Mouse (Mus musculus) mature B cell (primary cell): ENCODE measurements around the gene Camk1d.
"Not testable (repeated sequence)": the region's sequence is repeated elsewhere in the genome, so short reads cannot be mapped to it uniquely, and the experiment has no call there.

Experiments
- in situ Hi-C: fragments of 300-500 bp; cut with MboI; formaldehyde crosslinking; loops from 2 replicates; pipeline ENCODE4 v1.14.3; 2019

The Camk1d gene

DNA sequence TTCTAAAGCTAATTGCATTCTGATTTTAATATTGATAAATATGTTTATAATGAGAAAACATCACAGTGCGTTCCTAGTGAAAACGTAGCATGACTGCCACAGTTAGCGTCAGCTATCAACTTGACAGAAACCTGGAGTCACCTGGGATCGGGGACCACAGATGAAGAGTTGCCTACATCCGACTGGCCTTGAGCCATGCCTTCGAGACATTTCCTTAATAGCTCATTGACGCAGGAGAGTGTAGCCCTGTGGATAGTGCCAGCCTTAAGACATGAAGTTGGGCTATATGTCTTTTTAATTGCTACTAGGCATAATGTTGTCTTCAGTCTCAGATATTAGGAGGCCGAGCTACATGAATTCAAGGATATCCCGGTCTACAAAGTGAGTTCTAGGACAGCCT lies 315.8 kb downstream of the Camk1d start:
- in situ Hi-C loops: no loop called here

DNA sequence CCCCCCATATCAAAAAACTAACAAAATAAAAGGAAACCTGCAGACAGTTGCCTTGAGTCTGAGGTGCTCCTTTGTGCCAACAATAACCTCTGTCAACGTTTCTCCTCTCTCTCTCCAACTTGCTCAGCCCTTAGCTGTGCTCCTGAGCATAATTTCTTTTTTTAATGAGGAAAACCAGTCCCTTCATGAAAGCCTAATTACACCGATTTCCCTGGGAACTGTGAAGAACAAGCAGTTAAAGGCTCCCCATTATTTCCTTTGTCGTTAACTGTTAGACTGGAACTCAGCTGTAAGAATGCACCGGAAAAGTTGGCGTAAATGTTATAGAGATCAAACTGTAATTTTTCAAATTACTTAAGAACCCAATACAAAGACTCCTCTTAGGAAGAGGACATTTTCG lies 316.3 kb downstream of the Camk1d start:
- in situ Hi-C loops: no loop called here

DNA sequence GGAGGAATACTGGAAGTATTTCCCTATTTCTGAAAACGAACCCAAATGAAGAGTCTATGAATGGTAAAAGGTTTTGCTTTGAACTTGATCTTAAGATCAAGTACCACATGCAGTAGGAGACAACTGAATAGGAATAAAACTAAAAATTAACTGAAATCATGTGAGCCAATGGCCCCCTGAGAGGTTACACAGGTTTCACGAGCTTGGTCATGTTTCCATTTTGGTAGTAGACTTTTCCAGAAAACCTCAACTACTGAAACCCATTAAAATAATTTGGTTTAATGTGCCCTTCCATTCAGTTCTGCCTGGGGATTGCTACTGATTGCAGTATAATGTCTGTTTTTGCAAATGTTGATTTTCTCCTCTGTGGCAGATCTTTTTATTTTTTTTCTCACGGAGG lies 316.8 kb downstream of the Camk1d start:
- in situ Hi-C loops: no loop called here

DNA sequence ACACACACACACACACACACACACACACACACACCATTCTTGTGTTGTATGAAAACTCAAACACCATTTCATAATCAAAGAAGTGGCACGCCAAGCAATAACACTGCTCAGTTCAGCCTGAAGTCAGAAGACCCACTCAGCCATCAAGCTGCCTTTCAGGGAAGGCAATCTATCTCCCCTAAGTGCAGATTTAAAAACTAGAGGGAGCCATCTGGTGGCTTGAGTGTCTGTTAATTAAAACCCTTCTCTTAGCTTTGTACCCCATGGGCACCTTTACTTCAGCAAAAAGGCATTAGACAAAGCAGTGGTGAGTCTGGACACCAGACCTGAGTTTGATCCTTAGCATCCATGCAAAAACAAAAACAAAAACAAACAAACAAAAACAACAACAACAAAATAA lies 317.9 kb downstream of the Camk1d start:
- in situ Hi-C loops: no loop called here

DNA sequence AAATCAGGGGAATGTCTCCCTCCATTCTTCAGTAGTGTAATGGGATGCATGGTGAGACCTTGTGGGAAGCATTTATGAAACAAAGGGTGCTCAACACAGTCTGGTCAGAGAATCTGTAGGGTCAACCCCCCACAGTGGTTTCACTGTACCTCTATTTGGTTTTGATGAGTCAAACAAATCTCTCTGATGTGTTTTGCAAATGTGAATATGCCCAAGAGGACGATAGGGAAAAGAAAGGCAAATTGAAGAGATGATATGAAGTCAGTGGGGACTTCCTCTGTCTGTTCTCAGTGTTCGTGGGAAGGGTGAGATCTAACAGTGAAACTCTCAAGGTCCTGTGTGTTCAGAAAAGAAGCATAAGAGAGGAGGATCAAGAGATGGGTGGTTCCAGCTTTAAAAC lies 318.4 kb downstream of the Camk1d start:
- in situ Hi-C loops: no loop called here

DNA sequence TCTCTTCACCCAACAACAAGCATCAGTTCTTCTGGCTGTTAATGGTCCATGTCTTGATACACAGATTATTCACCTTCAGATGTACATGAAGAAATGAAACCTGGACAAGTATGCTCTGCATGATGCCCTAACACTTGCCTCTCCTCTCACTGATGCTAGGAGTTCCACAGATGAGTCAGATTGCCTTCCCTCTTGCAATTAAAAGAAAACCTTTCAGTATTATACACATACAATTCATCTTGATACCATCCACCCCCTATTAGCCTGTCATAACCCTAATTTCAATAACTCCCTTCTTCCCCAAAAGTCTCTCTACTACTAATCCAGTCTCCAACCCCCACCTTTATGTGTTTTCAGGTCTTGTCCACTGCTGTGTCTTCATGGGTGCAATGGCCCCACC lies 321.4 kb downstream of the Camk1d start:
- in situ Hi-C loops: no loop called here

DNA sequence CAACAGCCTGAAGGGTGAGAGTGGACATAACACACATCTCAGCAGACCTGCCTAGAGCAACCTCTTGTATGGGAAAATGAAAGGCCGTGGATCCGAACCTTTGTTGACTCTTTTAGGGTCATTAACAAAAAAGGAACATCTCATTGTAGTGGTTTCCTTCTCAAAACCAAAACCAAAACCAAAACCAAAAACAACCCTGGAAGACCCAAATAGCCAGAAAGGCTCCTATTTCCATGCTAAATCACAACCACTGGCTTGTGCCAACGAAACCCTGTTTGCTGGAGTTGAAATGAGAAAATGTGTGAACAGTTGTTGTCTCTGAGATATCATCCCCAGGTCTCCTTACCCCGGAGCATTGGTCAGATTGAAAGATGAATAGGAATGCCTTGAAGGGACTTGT lies 321.8 kb downstream of the Camk1d start:
- in situ Hi-C loops: no loop called here

DNA sequence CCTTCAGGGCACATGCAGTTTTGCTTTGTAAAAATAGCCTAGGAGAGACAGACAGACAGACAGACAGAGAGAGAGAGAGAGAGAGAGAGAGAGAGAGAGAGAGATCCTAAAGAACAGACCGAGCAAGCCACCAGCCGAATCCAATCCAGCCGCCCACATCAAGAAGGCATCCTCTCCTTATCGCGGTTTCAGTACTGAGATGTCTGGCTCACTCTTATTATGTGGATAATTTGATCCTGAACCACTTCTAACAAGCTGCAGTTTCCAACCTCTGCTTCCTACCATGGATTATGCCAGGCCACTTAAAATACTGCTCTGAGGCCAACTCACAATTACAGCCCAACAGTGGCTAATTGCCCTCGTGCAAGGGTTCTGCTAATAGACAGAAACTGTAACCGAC lies 325.9 kb downstream of the Camk1d start:
- in situ Hi-C loops: no loop called here

DNA sequence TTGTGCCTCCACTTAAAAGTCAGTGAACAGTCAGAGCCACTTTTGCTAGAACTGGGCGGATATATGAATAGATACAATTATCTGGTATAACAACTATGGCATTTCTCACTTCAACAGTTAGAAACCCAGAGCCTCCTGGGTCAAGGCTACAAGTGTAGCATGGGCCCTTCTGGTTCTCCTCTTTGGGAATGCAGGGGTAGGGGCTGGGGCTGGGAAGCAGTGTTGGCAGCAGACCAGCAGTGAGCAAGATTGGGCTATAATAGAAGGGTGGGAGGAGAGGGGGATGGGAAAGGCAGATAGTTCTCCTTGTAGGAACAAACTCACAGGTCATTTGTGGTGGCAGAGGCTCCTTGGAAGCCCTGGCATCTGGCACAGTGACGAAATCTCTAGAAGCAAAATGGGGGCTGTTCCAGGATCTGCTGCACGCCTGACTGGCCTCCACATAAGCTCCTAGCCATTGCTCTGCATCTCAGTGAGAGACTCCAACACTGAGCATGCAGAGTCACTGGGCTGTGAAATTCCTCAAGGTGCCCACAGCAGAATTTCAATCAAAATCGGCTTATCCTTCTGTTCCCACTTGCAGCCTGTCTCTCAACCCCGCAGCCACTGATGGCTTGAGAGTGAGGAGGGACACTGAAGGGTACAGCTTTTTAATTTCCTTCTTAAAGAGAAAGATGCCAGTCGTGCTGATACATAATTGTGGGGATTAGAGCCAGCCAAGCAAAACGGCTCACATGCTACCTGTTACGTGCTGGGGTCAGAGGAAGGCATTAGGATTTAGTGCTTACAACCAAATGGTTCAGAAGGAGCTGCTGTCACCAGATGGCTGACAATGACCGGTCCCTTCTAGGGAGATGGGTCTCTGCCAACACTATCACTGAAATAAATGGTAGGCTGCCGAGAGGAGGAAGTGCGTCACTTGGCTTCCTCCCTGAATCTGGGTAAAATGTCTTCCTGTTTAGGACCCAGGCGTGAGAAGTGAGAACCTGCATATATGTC lies 332.3 kb downstream of the Camk1d start:
- in situ Hi-C loops: no loop called here

DNA sequence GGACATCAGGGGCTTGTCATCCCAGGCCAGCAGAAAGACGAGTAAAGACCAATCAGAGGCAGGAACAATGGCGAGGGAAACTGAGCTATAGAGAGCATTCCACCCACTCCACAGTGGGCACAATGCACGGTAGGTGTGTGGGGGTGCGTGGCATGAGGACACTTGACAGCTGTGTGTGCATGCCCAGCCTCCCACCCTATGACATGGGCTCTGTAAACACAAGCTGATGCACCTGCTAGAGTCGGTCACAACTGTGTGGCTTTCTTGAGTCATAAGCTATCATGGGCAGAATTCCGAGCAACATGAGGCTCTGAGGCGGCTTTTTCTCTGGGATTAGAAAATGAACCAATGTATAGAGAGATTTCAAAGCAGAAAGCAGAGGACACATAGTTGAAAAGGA lies 333.3 kb downstream of the Camk1d start:
- in situ Hi-C loops: no loop called here

DNA sequence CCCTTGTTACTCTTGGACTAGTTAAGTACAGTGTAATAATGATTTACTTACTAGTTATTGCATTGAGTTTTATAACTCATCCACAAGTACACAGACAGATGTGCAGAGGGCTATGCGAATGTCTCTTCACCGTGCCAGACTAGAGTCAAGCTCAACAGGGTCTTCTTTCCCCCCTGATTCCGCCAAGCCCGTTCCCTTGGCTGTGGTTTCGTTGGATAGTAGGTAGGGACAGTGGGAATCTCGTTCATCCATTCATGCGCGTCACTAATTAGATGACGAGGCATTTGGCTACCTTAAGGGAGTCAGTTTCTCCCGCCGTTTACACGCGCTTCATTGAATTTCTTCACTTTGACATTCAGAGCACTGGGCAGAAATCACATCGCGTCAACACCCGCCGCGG lies 335.4 kb downstream of the Camk1d start:
- in situ Hi-C loops: not testable (repeated sequence)

DNA sequence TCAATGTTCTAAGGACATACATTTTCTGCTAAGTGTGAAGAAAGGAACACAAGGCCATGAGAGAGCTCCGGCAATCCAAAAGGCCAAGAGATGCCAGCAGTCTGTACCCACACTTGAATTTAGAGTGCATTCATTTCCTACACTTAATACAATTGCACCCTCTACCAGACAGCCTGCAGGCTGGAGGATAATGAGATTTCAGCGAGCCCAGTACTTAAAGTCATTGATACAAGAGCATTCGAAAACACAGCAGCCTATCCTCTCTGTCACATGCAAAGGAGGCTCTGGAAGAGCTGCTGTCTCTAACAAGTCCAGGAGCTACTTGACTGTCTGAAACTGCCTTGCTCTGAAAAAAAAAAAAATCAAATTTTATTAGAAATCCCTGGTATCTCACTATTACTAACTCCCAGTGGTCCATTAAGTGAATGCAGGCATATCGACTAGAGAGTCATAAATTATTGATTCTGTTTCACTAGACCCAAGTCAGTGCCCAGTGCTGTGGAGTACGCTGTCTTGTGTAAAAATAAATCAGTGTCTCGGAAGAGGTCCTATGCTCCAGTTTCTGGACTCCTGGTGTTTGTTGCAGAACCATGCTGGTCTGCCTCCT lies 336.1 kb downstream of the Camk1d start:
- in situ Hi-C loops: no loop called here

DNA sequence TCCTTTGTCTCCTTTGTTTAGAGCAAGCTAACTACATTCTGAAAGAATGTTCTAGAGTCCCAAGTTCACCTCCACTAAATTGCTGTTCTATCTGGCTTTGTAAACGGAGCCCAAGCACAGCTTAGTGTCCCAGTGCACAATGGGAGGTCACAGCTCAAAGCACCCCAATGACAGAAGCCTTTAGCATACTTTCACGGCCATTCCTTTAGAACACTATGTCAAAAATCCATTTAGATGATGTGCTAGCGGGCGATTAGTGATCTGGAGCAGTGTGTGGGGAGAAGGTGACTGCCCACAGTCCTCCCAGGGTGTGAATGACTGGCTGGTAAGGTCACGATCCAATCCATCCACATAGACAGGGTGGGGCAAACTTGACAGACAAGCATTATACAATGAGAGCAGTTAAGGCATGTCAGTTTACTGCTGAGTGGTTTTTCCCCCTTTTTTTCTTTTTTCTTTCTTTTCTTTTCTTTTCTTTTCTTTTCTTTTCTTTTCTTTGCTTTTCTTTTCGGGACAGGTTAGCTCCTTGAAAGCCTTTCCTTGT lies 341.4 kb downstream of the Camk1d start:
- in situ Hi-C loops: no loop called here

DNA sequence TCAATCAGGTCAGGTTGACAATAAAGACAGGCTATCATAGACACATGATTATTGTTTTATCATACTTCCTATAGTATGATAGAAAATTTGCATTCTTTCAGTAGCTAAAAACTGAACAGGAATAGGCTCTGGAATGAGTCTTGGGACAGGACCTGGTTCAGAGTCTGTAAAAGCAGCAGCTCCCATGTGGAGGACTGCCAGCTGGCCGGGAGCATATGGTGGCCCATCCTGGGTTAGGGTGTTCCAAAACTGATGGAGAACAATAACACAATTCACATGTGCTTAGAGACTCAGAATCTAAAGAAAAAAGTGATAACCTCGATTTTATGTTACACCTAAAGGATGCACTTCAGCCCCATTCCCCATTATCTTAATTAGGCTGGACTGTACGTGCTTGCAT lies 343.0 kb downstream of the Camk1d start:
- in situ Hi-C loops: no loop called here

DNA sequence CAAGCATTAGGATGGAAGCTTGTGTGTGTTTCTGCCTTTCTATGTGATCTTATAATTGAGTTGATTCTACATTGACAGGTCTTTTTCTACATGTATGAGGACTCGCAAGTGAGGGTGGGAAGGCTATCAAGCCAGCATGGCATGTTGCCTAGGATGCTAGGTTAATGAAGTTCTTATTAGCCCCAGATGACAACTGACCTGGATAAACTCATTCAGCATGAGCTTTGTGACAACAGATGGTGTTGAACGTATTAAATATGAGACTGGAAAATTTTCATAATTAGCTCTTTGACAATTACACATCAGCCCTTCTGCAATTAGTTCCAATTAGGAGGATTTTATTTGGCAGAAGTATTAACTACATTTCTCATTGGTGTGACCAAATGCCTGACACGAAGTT lies 343.7 kb downstream of the Camk1d start:
- in situ Hi-C loops: no loop called here

DNA sequence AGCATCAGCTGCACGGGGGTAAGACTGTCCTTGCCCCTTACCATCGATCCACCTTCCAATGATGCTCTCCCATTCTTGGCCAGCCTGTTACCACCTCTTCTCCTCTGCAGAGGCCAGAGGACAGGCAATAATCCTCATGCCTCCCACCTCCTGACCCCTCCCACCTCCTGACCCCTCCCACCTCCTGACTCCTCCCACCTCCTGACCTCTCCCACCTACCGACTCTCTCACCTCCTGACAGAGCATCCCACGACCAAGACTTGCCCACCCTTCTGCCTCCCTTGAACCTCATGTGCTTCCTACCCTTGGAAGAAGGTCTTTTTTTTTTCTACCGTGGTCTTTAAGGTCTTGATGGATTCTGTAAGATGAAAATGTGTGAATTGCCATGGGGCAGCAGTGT lies 350.5 kb downstream of the Camk1d start:
- in situ Hi-C loops: no loop called here

DNA sequence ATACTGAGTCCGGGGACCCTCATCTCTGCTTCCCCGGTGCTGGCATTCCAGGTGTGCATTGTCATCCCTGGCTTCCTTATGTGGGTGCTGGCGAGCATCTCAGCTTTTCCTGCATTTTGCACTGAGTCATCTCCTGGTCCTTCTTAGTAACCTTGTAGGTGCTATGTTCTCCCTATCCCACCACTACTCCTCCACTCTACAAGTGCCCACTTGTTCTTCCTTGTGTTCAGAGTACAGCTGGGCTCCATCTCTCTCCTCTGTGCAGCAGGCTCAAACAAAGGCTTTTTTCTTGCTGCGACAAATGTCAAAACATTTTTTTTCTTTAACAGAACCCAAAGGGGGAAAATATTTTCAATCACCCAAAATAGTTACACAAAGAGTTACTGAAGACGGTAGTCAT lies 356.3 kb downstream of the Camk1d start:
- in situ Hi-C loops: no loop called here

DNA sequence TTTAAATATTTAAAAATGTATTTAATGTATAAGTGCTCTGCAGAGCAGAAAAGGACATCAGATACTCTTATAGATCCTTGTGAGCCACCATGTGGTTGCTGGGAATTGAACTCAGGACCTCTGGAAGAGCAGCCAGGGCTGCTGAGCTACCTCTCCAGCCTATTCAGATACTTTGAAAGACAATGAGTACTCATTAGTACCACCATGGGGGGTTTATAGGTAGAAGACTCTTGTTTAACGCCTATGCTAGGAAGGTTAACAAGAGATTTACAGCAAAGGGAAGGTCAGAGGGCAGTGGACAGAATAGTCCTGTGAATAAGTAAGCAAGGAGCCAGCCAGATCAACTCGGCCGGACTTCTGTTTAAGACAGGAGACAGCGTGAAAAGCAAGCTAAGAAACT lies 357.3 kb downstream of the Camk1d start:
- in situ Hi-C loops: no loop called here

DNA sequence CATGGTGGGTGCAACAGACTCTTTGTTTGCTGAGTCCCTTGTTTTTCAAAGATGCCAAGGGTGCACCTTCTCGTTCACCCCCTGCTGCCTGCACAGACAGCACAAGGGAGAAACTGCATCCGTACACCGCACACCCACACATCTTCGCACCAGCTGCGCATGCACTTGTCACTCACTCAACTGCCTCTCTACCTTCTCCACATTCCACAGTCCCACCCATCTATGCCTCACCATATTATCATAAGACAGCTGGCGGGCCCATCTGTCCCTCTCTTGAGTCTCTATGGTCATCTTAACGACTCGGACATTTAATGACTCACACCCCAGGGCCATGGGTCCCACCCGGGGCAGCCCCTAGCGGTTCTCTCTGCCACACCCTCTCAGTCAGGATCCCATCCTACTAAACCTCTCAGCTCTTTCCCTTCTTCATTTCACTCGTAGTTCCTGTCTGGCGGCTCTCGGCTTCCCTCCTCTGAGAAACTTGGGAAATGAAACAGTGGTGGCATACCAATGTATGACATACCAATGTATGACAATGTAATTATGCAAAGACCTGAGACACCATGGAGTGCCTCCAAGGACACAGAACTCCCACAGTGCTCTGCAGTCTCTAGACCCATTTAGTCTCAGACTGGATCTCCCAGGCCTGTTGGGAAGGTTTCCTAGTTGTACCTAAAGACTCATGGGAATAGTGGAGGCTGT lies 361.3 kb downstream of the Camk1d start:
- in situ Hi-C loops: no loop called here

DNA sequence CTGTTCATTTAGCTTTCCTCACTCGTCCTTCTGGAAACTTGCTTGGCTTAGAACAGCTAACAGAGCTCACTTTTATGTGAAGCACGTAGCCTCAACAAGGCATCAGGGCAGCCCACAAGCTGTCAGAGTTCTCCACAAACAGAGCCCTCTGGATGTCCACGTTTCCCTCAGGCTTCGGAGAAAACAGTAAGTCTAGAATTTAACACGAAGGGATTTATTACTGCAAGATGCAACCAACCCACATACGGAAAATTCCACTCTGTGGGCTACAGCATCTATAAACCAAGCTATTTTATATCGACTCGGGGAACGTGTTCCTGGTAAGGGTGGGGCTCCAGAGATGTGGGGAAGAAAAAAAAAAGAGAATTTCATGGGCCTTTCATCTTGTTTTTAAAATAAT lies 369.0 kb downstream of the Camk1d start:
- in situ Hi-C loops: no loop called here

DNA sequence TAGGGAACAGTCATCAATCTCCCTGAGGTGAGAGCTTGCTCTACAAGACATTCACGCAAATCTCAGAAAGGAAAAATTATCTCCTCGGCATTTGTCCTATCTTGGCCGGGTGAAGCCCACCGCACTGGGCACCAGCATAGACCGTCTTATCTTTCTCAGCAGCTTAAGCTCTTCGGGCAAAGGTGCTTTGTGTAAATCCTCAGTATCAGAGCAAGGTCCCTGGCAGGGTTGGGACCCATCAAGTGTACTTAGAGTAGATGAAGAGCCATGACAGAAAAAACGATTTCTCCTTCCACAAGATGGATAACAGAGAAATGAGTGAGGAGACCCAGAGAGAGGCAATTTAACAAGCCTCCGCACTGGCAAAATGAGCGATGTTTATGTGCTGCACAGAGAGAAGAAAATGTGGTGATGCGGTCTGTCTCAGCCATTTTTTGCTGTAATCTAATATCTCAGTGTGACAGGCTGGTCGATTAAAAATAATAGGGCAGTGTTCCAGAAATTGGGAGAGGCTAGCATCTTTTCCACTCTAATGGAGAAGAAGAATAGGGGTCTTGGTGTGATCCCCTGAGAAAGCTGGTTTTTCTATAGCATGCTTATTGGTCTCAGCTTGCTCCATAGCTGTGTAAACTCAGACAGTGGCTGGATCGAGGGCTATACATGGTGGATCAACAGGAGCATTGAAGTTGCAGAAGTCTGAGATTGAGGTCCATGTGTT lies 386.6 kb downstream of the Camk1d start:
- in situ Hi-C loops: no loop called here

DNA sequence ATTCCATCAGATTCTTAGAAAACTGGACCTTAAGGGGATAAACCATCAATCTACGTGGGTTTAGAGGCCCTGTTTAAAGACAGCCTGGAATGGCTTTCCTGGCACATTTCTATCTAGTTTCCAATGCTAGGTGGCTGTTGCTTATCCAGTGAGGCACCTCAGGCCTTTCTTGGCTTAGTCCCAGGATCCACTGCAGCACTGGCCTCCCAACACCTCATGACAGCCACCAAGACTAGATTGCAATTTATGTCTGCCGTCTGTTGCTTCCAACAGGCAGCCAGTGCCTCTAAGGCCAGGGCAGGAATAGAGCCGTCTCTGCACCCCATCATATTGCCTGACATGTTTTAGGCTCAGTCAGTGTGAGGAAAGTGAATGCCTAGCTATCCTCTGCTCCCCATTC lies 389.5 kb downstream of the Camk1d start:
- in situ Hi-C loops: no loop called here
